Mouse (Mus musculus) ES-Bruce4 (cell line): Measurements from ENCODE around the gene Snd1. TPM values are rescaled to one million over a fixed set of nuclear protein-coding genes. Genes with fewer than 3 reads are reported as not detected.

Source experiments
- H3K27ac ChIP-seq: 2 replicates; pipeline ENCODE4 v1.5.1; 2012; ENCODE audit warnings: low read length, inconsistent platforms; ENCODE audit not compliant: insufficient read depth
- H3K27me3 ChIP-seq: 2 replicates; pipeline ENCODE4 v1.6.1; 2012; ENCODE audit warnings: mild to moderate bottlenecking, low read length, inconsistent platforms; ENCODE audit not compliant: control insufficient read depth, poor library complexity, insufficient read depth, severe bottlenecking
- H3K36me3 ChIP-seq: 2 replicates; pipeline ENCODE4 v1.6.1; 2012; ENCODE audit warnings: inconsistent platforms, mild to moderate bottlenecking, low read length, moderate library complexity; ENCODE audit not compliant: control insufficient read depth, poor library complexity, insufficient read depth, severe bottlenecking
- H3K4me1 ChIP-seq: one replicate; pipeline ENCODE4 v1.8.1; 2011; ENCODE audit warnings: low read length; ENCODE audit not compliant: control insufficient read depth, insufficient read depth
- H3K4me3 ChIP-seq: 2 replicates; pipeline ENCODE4 v1.5.1; 2011; ENCODE audit warnings: low read depth, mild to moderate bottlenecking, low read length
- H3K9ac ChIP-seq: 2 replicates; pipeline ENCODE4 v1.6.1; 2012; ENCODE audit warnings: low read depth, mild to moderate bottlenecking, inconsistent platforms; ENCODE audit not compliant: poor library complexity, severe bottlenecking
- H3K9me3 ChIP-seq: replicated peaks from 2 replicates; pipeline ENCODE4 v1.6.1; 2012; ENCODE audit warnings: mild to moderate bottlenecking, low read length, inconsistent platforms; ENCODE audit not compliant: control insufficient read depth, poor library complexity, insufficient read depth, severe bottlenecking
- CTCF ChIP-seq: IDR thresholded peaks from one replicate; pipeline ENCODE4 v1.8.1; 2011; ENCODE audit warnings: low read depth, low read length
- EP300 ChIP-seq: IDR thresholded peaks from 2 replicates; pipeline ENCODE4 v1.6.1; 2011; ENCODE audit warnings: low read depth, low read length; ENCODE audit not compliant: insufficient read depth
- POLR2A ChIP-seq: IDR thresholded peaks from one replicate; pipeline ENCODE4 v1.8.1; 2011; ENCODE audit warnings: low read length; ENCODE audit not compliant: insufficient read depth
- polyA plus RNA-seq: library from polyadenylated mRNA; stranded (reverse); fragments of >200 nt; gene quantifications from 2 replicates; pipeline ENCODE4 v1.2.4, GENCODE M21; 2011; ENCODE audit warnings: low read depth; ENCODE audit not compliant: missing spikeins, insufficient read depth, insufficient read length

Gene Snd1
- polyA plus RNA-seq, 1 experiment: 155 TPM

GRCm38 (mm10) chr6:28853164-28853563 lies 378.2 kb downstream of the Snd1 start:
- no peak for TF ChIP-seq CTCF
- TF ChIP-seq EP300: no peak
- TF ChIP-seq POLR2A: no peak
- no peaks in the 10 kb centered on the region for H3K4me1 ChIP-seq
- H3K27ac ChIP-seq: no peak overlapping the region
- no peak overlapping the region for H3K4me3 ChIP-seq
- H3K9me3 ChIP-seq: no peaks in the 10 kb centered on the region
- no peak overlapping the region for H3K9ac ChIP-seq
- H3K36me3 ChIP-seq: no peaks in the 10 kb centered on the region
- H3K27me3 ChIP-seq: no peaks in the 10 kb centered on the region

GRCm38 (mm10) chr6:28853654-28854053 lies 378.7 kb downstream of the Snd1 start:
- H3K27ac ChIP-seq: no peak overlapping the region
- no peak overlapping the region for H3K4me3 ChIP-seq
- no peaks in the 10 kb centered on the region for H3K36me3 ChIP-seq
- no peak overlapping the region for H3K9ac ChIP-seq
- H3K9me3 ChIP-seq: no peaks in the 10 kb centered on the region
- TF ChIP-seq CTCF: no peak
- TF ChIP-seq EP300: no peak
- TF ChIP-seq POLR2A: no peak
- H3K27me3 ChIP-seq: no peaks in the 10 kb centered on the region
- H3K4me1 ChIP-seq: no peaks in the 10 kb centered on the region

- H3K27ac ChIP-seq: no peak overlapping the region
- TF ChIP-seq CTCF: no peak
- TF ChIP-seq POLR2A: no peak
- no peak for TF ChIP-seq EP300
These were observed 379.7 kb downstream of the Snd1 start for GRCm38 (mm10) chr6:28854598-28854997.

GRCm38 (mm10) chr6:28855442-28855841 lies 380.5 kb downstream of the Snd1 start:
- no peaks in the 10 kb centered on the region for H3K27me3 ChIP-seq
- H3K4me1 ChIP-seq: no peaks in the 10 kb centered on the region
- TF ChIP-seq EP300 (no peak), POLR2A (no peak), CTCF (no peak)
- H3K9ac ChIP-seq: no peak overlapping the region
- H3K36me3 ChIP-seq: no peaks in the 10 kb centered on the region
- H3K27ac ChIP-seq: no peak overlapping the region
- H3K9me3 ChIP-seq: no peaks in the 10 kb centered on the region
- H3K4me3 ChIP-seq: no peak overlapping the region

More at GRCm38 (mm10) chr6:28854598-28854997, 379.7 kb downstream of the Snd1 start:
- no peaks in the 10 kb centered on the region for H3K9me3 ChIP-seq
- H3K4me3 ChIP-seq: no peak overlapping the region
- H3K36me3 ChIP-seq: no peaks in the 10 kb centered on the region
- no peak overlapping the region for H3K9ac ChIP-seq
- H3K27me3 ChIP-seq: no peaks in the 10 kb centered on the region
- no peaks in the 10 kb centered on the region for H3K4me1 ChIP-seq

- Histone ChIP-seq H3K27ac (no peak overlapping the region), H3K9ac (no peak overlapping the region), H3K36me3 (no peaks in the 10 kb centered on the region), H3K9me3 (no peaks in the 10 kb centered on the region), H3K4me3 (no peak overlapping the region), H3K27me3 (no peaks in the 10 kb centered on the region), H3K4me1 (no peaks in the 10 kb centered on the region)
- TF ChIP-seq EP300: no peak
- TF ChIP-seq POLR2A: no peak
- TF ChIP-seq CTCF: no peak
These were observed 381.9 kb downstream of the Snd1 start for GRCm38 (mm10) chr6:28856789-28857188.

- Histone ChIP-seq H3K9me3 (no peaks in the 10 kb centered on the region), H3K9ac (no peak overlapping the region), H3K27me3 (no peaks in the 10 kb centered on the region), H3K27ac (no peak overlapping the region), H3K36me3 (no peaks in the 10 kb centered on the region), H3K4me3 (no peak overlapping the region), H3K4me1 (no peaks in the 10 kb centered on the region)
- TF ChIP-seq CTCF (no peak), POLR2A (no peak), EP300 (no peak)
These were observed 382.6 kb downstream of the Snd1 start for GRCm38 (mm10) chr6:28857198-28858180.
